Mouse (Mus musculus) CH12.LX (cell line): ENCODE measurements at regions not wholly inside any gene's neighbourhood (a gene's known extent, or its start where the extent isn't known, plus 50 kb on each side); places are given as distances from the start of the nearest gene placed in this dataset.

Source experiments
- DNase-seq: peaks from one replicate; pipeline ENCODE4 v3.0.0-alpha.2; 2013; ENCODE audit errors: extremely low read depth
- H3K27ac ChIP-seq: 2 replicates; pipeline ENCODE4 v1.5.1; 2012; ENCODE audit warnings: low read depth, mild to moderate bottlenecking, control low read depth, moderate library complexity; ENCODE audit not compliant: insufficient read depth
- H3K27me3 ChIP-seq: replicated peaks from 2 replicates; pipeline ENCODE3; 2012; ENCODE audit warnings: inconsistent platforms
- H3K36me3 ChIP-seq, 2 experiments: replicated peaks in 1 of 2; 2 replicates each; pipeline versions ENCODE3 to v1.6.1; 2012; ENCODE audit warnings: inconsistent platforms in 1 of 2, low read length in 1 of 2, mild to moderate bottlenecking in 1 of 2, mixed read lengths in 1 of 2, moderate library complexity in 1 of 2; ENCODE audit not compliant: control insufficient read depth in 1 of 2, insufficient read depth in 1 of 2
- H3K4me1 ChIP-seq, 2 experiments: 2 replicates each; pipeline ENCODE4 v1.6.1; 2012; ENCODE audit warnings: inconsistent platforms in 1 of 2, moderate library complexity in 1 of 2; ENCODE audit not compliant: insufficient read depth in 2 of 2, control insufficient read depth in 1 of 2
- H3K4me2 ChIP-seq: 2 replicates; pipeline ENCODE4 v1.6.1; 2012; ENCODE audit warnings: low read depth, mild to moderate bottlenecking, control low read depth; ENCODE audit not compliant: poor library complexity, insufficient read depth, severe bottlenecking
- H3K4me3 ChIP-seq, 3 experiments: fragments of 150-350 bp in 1 of 3; sonication (generic) in 1 of 3; replicated peaks in 1 of 3; 2 replicates each; pipeline versions ENCODE3 to v1.5.1; 2011 to 2012; ENCODE audit warnings: low read depth in 2 of 3, low read length in 2 of 3, mild to moderate bottlenecking in 2 of 3, moderate library complexity in 2 of 3, control low read depth in 1 of 3, improper control_type of control experiment in 1 of 3, inconsistent platforms in 1 of 3, mixed read lengths in 1 of 3; ENCODE audit not compliant: poor library complexity in 1 of 3
- H3K79me2 ChIP-seq: replicated peaks from 2 replicates; pipeline ENCODE4 v1.6.1; 2012; ENCODE audit warnings: mild to moderate bottlenecking, moderate library complexity; ENCODE audit not compliant: control insufficient read depth, poor library complexity, insufficient read depth, severe bottlenecking; ENCODE audit errors: extremely low read depth
- H3K9ac ChIP-seq: 2 replicates; pipeline ENCODE4 v1.6.1; 2012; ENCODE audit warnings: low read depth, mild to moderate bottlenecking, control low read depth, moderate library complexity; ENCODE audit not compliant: insufficient read depth
- H3K9me3 ChIP-seq: replicated peaks from 2 replicates; pipeline ENCODE3; 2012; ENCODE audit warnings: low read length, inconsistent platforms, mixed read lengths
- CHD2 ChIP-seq: IDR thresholded peaks from 2 replicates; pipeline ENCODE4 v1.6.1; 2011; ENCODE audit warnings: low read length, improper control_type of control experiment
- CTCF ChIP-seq, 2 experiments: IDR thresholded peaks in 1 of 2; conservative IDR thresholded peaks in 1 of 2; 2 replicates each; pipeline ENCODE4 v1.5.1; 2011 to 2012; ENCODE audit warnings: low read depth in 2 of 2, low read length in 2 of 2, improper control_type of control experiment in 1 of 2, inconsistent platforms in 1 of 2, mild to moderate bottlenecking in 1 of 2, moderate library complexity in 1 of 2
- ELF1 ChIP-seq: IDR thresholded peaks from 2 replicates; pipeline ENCODE4 v1.6.1; 2014; ENCODE audit warnings: low read depth, mild to moderate bottlenecking, inconsistent platforms, low read length, improper control_type of control experiment
- EP300 ChIP-seq: IDR thresholded peaks from 2 replicates; pipeline ENCODE4 v1.6.1; 2011; ENCODE audit warnings: low read length, improper control_type of control experiment
- GABPA ChIP-seq: IDR thresholded peaks from 2 replicates; pipeline ENCODE4 v1.6.1; 2012; ENCODE audit warnings: low read depth, low read length, improper control_type of control experiment, inconsistent platforms; ENCODE audit not compliant: insufficient replicate concordance
- JUND ChIP-seq: conservative IDR thresholded peaks from 2 replicates; pipeline ENCODE4 v1.6.1; 2011; ENCODE audit warnings: low read depth, low read length, improper control_type of control experiment
- MAFK ChIP-seq: IDR thresholded peaks from 2 replicates; pipeline ENCODE4 v1.6.1; 2011; ENCODE audit warnings: low read length, improper control_type of control experiment; ENCODE audit not compliant: insufficient replicate concordance
- MAZ ChIP-seq: IDR thresholded peaks from 2 replicates; pipeline ENCODE4 v1.6.1; 2012; ENCODE audit warnings: low read depth, mild to moderate bottlenecking, inconsistent platforms, low read length, improper control_type of control experiment, moderate library complexity
- MEF2A ChIP-seq: IDR thresholded peaks from 2 replicates; pipeline ENCODE4 v1.6.1; 2014; ENCODE audit warnings: low read depth, mild to moderate bottlenecking, inconsistent platforms, low read length, improper control_type of control experiment, borderline replicate concordance
- MYC ChIP-seq: IDR thresholded peaks from 2 replicates; pipeline ENCODE4 v1.6.1; 2011; ENCODE audit warnings: low read depth, mild to moderate bottlenecking, improper control_type of control experiment, low read length
- POLR2A ChIP-seq: IDR thresholded peaks from 2 replicates; pipeline ENCODE4 v1.6.1; 2011; ENCODE audit warnings: low read depth, mild to moderate bottlenecking, improper control_type of control experiment, low read length
- RCOR1 ChIP-seq: conservative IDR thresholded peaks from 2 replicates; pipeline ENCODE4 v1.6.1; 2012; ENCODE audit warnings: low read depth, mild to moderate bottlenecking, inconsistent platforms, low read length, improper control_type of control experiment
- TBP ChIP-seq: conservative IDR thresholded peaks from 2 replicates; pipeline ENCODE4 v1.6.1; 2011; ENCODE audit warnings: low read depth, low read length, improper control_type of control experiment
- TCF12 ChIP-seq: IDR thresholded peaks from 2 replicates; pipeline ENCODE4 v1.6.1; 2014; ENCODE audit warnings: low read depth, mild to moderate bottlenecking, inconsistent platforms, low read length, improper control_type of control experiment
- USF2 ChIP-seq: conservative IDR thresholded peaks from 2 replicates; pipeline ENCODE4 v1.6.1; 2011; ENCODE audit warnings: low read depth, low read length, improper control_type of control experiment
- ZC3H11A ChIP-seq: IDR thresholded peaks from 2 replicates; pipeline ENCODE4 v1.6.1; 2012; ENCODE audit warnings: low read depth, mild to moderate bottlenecking, inconsistent platforms, low read length, improper control_type of control experiment
- ZMIZ1 ChIP-seq: IDR thresholded peaks from 2 replicates; pipeline ENCODE4 v1.6.1; 2012; ENCODE audit warnings: low read depth, mild to moderate bottlenecking, inconsistent platforms, low read length, improper control_type of control experiment
- dilution Hi-C: fragments of 300-500 bp; cut with MboI; formaldehyde crosslinking; loops from 2 replicates; pipeline ENCODE4 v1.14.3; 2020; ENCODE audit warnings: low sequenced_read_pairs; ENCODE audit not compliant: extremely low pct_unique_long_range_greater_than_20kb, extremely low pct_ligation_motif_present
- in situ Hi-C: fragments of 300-500 bp; cut with MboI; formaldehyde crosslinking; loops from 3 replicates; pipeline ENCODE4 v1.14.3; 2019; ENCODE audit warnings: low sequenced_read_pairs, low pct_ligation_motif_present, low pct_unique_long_range_greater_than_20kb, mixed read lengths

DNA sequence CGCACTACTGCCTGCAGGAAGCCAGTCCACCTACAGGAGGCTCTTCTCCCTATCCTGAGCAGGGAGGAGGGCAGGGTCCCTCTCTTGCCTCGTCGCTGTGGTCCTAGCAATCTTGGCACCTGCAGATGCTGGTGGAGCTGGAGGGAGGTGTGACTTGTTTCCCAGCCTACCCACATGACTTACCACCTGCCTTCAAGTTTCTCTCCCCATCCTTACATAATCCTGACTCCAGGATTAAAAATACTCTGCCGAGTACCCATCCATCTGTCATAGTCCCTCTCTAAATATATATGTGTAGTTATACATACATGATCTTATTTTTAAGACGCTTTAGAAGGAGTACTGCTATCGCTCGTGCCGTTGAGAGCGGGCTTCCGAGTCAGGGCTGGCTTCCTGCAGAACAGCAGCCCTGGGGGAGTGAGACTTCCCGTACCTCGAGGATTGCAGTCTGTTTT, 93.5 kb upstream of the Grik3 start:
- DNase-seq: no peak
- no peak overlapping the region for H3K27ac ChIP-seq
- H3K4me3 ChIP-seq: no peak overlapping the region
- dilution Hi-C loops (no loop called here), in situ Hi-C loops (no loop called here)
- no peaks in the 10 kb centered on the region; a peak in 1 of 4 replicates for H3K4me1 ChIP-seq
- H3K4me2 ChIP-seq: no peak overlapping the region
- no peaks in the 10 kb centered on the region for H3K36me3 ChIP-seq
- no peaks in the 10 kb centered on the region for H3K9me3 ChIP-seq
- H3K79me2 ChIP-seq: no peaks in the 10 kb centered on the region
- H3K9ac ChIP-seq: no peak overlapping the region
- H3K27me3 ChIP-seq: peaks cover 95% of the 10 kb centered on the region
- TF ChIP-seq MEF2A: no peak
- no peak for TF ChIP-seq CTCF (conservative IDR thresholded peaks at IDR 0.05 in 1 of 2, IDR thresholded peaks at IDR 0.05 in 1 of 2; ENCODE audit: low read depth in 2 of 2, low read length in 2 of 2)
- TF ChIP-seq MAZ: no peak
- TF ChIP-seq JUND: no peak
- no peak for TF ChIP-seq GABPA
- no peak for TF ChIP-seq MYC
- no peak for TF ChIP-seq EP300
- no peak for TF ChIP-seq POLR2A
- TF ChIP-seq TBP: no peak
- no peak for TF ChIP-seq ZMIZ1
- no peak for TF ChIP-seq USF2
- TF ChIP-seq TCF12: no peak
- no peak for TF ChIP-seq ZC3H11A
- TF ChIP-seq, all 38 proteins: peak for 0

DNA sequence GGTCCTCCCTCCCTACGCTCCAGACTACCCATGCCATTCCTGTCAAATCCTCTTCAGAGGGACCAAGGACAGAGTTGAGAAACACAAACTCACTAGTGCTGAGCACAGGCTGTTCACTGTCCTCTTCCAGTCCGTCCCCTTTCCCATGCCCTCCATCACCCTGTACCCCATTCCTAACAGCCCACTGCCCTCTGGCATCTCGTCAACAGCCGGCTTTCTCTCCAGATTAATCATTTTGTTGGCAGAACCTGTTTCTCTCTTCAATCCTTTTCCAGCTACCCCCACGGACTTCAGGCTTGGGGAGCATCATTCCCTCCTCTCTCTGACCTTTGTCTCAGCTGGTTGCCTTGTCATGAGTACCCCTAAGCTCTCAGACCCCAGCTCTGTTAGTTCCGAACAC, 99.2 kb upstream of the Grik3 start:
- in situ Hi-C loops: no loop called here
- H3K36me3 ChIP-seq: no peaks in the 10 kb centered on the region
- no peak for DNase-seq
- H3K27ac ChIP-seq: no peak overlapping the region
- peaks cover 6% of the 10 kb centered on the region for H3K9me3 ChIP-seq
- no peak overlapping the region for H3K4me2 ChIP-seq
- no peaks in the 10 kb centered on the region for H3K79me2 ChIP-seq
- H3K9ac ChIP-seq: no peak overlapping the region
- dilution Hi-C loops: no loop called here
- no peaks in the 10 kb centered on the region; a peak in 1 of 4 replicates for H3K4me1 ChIP-seq
- no peak for TF ChIP-seq RCOR1
- TF ChIP-seq ZMIZ1: no peak
- no peak for TF ChIP-seq MAFK
- no peak for TF ChIP-seq ELF1
- TF ChIP-seq USF2: no peak
- TF ChIP-seq CHD2: no peak
- no peak for TF ChIP-seq ZC3H11A
- no peak for TF ChIP-seq GABPA
- peaks cover 78% of the 10 kb centered on the region for H3K27me3 ChIP-seq
- H3K4me3 ChIP-seq: no peak overlapping the region
